Mouse (Mus musculus): ENCODE results near the gene Arhgef19. TPM values are rescaled to one million over a fixed set of nuclear protein-coding genes. Genes with fewer than 3 reads are reported as not detected.
A peak's percentile ranks its signal among the peaks of the same experiment; 100 is the strongest.

Arhgef19 gene
- polyA plus RNA-seq, 1 experiment = 2.6 TPM

GRCm38 (mm10) chr4:141248614-141248978 is 9.3 kb downstream of the Arhgef19 start:
- no peak for DNase-seq (ENCODE audit: low read depth)
- TF ChIP-seq POLR2A (IDR thresholded peaks at IDR 0.05; ENCODE audit: borderline replicate concordance, extremely low read depth, insufficient read depth, insufficient read length, poor library complexity, severe bottlenecking) (no peak), CTCF (IDR thresholded peaks at IDR 0.05; ENCODE audit: borderline replicate concordance, extremely low read depth, insufficient read depth, insufficient read length) (no peak)

DNA sequence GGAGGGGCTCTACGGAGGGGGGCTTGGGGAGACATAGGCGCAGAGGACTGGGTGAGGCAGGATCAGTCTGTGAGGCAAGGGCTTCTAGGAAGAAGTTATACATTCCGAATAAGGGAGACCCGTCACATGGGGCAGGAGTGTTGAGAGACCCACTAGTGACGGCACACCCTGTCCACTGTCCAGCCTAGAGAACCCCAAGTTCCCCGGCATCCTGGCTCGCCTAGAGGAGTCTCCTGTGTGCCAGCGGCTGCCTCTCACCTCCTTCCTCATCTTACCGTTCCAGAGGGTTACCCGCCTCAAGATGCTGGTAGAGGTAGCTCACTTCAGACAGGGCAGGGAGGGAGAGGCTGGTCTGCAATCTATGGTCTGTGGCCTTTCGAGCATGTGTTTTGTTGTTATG is 10.1 kb downstream of the Arhgef19 start:
- TF ChIP-seq CTCF (IDR thresholded peaks at IDR 0.05; ENCODE audit: borderline replicate concordance, extremely low read depth, insufficient read depth, insufficient read length) = no peak
- TF ChIP-seq POLR2A (IDR thresholded peaks at IDR 0.05; ENCODE audit: borderline replicate concordance, extremely low read depth, insufficient read depth, insufficient read length, poor library complexity, severe bottlenecking) = no peak
- no peak for DNase-seq (ENCODE audit: low read depth)

GRCm38 (mm10) chr4:141251071-141251470 is 11.8 kb downstream of the Arhgef19 start:
- DNase-seq (ENCODE audit: low read depth) = no peak
- no peak for TF ChIP-seq POLR2A (IDR thresholded peaks at IDR 0.05; ENCODE audit: borderline replicate concordance, extremely low read depth, insufficient read depth, insufficient read length, poor library complexity, severe bottlenecking)
- TF ChIP-seq CTCF (IDR thresholded peaks at IDR 0.05; ENCODE audit: borderline replicate concordance, extremely low read depth, insufficient read depth, insufficient read length) = no peak

- TF ChIP-seq POLR2A (IDR thresholded peaks at IDR 0.05; ENCODE audit: borderline replicate concordance, extremely low read depth, insufficient read depth, insufficient read length, poor library complexity, severe bottlenecking) = no peak
- TF ChIP-seq CTCF (IDR thresholded peaks at IDR 0.05; ENCODE audit: borderline replicate concordance, extremely low read depth, insufficient read depth, insufficient read length) = no peak
- DNase-seq (ENCODE audit: low read depth) = no peak
These were observed 13.3 kb downstream of the Arhgef19 start for GRCm38 (mm10) chr4:141252641-141253040.

DNA sequence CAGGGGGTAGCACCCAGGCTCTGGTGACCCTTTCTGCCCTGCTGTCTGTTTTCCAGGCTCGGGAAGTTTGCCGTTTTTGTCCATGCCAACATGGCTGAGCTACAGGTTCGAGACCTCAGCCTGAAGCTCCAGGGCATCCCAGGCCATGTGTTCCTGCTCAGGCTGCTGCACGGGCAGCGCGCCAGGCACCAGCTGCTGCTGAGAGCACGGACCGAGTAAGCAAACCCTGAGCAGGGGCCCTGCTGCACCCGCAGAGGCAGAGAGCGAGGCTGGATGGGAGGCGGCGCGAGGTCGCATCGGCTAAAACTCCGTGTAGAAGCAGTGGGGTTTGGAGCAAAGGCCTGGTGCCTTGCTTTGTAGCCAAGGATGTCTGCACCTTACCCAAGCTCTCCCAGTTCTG is 14.9 kb downstream of the Arhgef19 start:
- peak; percentile 69 for DNase-seq (ENCODE audit: low read depth)
- TF ChIP-seq CTCF (IDR thresholded peaks at IDR 0.05; ENCODE audit: borderline replicate concordance, extremely low read depth, insufficient read depth, insufficient read length) = no peak
- TF ChIP-seq POLR2A (IDR thresholded peaks at IDR 0.05; ENCODE audit: borderline replicate concordance, extremely low read depth, insufficient read depth, insufficient read length, poor library complexity, severe bottlenecking) = no peak

DNA sequence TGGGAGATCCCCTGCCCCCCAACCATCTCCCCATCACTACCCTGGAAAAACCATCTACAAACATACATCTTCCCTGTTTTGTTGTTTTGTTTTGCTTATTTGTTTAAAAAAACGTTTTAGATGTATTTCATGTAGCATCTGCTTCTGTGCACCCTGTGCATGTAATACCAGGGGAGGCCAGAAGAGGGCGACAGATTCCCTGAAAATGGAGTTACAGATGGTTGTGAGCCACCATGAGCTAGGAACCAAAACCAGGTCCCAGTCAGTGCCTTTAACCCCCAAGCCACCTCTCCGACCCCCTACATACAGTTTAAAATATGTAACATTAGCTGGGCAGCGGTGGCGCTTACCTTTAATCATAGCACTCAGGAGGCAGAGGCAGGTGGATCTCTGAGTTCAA is 18.1 kb downstream of the Arhgef19 start:
- no peak for TF ChIP-seq POLR2A (IDR thresholded peaks at IDR 0.05; ENCODE audit: borderline replicate concordance, extremely low read depth, insufficient read depth, insufficient read length, poor library complexity, severe bottlenecking)
- peak; percentile 61; the same call in 1 of the 2 replicates for TF ChIP-seq CTCF (IDR thresholded peaks at IDR 0.05; ENCODE audit: borderline replicate concordance, extremely low read depth, insufficient read depth, insufficient read length)
- DNase-seq (ENCODE audit: low read depth) = no peak

DNA sequence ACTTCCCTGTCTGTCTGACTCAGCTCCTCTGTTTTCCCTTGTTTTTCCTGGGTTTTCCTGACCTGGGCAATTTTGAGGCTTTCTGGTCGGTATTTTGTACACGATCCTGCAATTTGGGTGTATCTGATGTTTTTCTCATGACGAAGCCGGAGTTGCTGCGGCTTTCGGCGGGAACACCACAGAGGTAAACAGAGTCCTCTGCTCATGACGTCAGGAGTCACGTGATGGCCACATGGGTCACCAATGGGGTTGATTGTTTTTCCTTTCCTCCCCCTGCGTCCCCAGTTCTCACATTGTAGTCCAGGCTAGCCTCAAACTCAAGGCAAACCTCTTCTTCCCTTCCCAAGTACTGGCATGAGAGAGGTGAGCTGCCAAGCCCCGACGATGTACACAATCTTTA is 20.1 kb downstream of the Arhgef19 start:
- no peak for DNase-seq (ENCODE audit: low read depth)
- no peak for TF ChIP-seq CTCF (IDR thresholded peaks at IDR 0.05; ENCODE audit: borderline replicate concordance, extremely low read depth, insufficient read depth, insufficient read length)
- TF ChIP-seq POLR2A (IDR thresholded peaks at IDR 0.05; ENCODE audit: borderline replicate concordance, extremely low read depth, insufficient read depth, insufficient read length, poor library complexity, severe bottlenecking) = no peak

DNA sequence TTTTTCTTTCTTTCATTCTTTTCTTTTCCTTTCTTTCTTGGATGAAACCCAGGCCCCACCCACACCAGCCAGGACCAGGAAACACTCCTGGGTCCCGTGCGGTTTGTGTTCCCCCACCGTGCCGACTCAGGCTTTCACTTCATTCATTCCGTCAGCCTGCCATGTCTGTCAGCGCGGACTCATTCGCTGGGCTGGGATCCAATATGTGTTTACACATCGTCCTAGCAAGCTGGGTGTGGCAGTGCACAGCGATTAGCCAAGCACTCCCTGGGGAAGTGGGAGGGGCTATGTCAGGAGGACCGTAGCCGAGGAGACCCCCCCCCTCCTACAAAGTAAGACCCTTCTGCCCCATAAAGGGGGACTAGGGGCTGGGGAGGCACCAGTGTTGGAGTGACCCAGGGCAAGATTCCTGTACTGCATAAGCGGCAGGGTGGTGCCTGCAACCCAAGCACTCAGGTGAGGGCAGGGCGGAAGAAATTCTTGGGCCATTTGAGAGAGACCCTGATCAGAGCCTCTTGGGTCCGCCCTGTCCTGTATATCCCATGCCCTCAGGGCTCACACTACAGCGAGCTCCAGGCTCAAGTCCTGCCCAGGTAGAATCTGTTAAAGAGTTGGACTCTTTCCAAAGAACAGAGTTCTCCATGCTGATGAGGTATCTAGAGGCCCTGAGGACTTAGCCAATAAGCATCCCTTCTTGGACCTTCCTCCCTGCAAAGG is 20.9 kb downstream of the Arhgef19 start:
- peak; percentile 81 for DNase-seq (ENCODE audit: low read depth)
- TF ChIP-seq POLR2A (IDR thresholded peaks at IDR 0.05; ENCODE audit: borderline replicate concordance, extremely low read depth, insufficient read depth, insufficient read length, poor library complexity, severe bottlenecking) = no peak
- TF ChIP-seq CTCF (IDR thresholded peaks at IDR 0.05; ENCODE audit: borderline replicate concordance, extremely low read depth, insufficient read depth, insufficient read length) = no peak

DNA sequence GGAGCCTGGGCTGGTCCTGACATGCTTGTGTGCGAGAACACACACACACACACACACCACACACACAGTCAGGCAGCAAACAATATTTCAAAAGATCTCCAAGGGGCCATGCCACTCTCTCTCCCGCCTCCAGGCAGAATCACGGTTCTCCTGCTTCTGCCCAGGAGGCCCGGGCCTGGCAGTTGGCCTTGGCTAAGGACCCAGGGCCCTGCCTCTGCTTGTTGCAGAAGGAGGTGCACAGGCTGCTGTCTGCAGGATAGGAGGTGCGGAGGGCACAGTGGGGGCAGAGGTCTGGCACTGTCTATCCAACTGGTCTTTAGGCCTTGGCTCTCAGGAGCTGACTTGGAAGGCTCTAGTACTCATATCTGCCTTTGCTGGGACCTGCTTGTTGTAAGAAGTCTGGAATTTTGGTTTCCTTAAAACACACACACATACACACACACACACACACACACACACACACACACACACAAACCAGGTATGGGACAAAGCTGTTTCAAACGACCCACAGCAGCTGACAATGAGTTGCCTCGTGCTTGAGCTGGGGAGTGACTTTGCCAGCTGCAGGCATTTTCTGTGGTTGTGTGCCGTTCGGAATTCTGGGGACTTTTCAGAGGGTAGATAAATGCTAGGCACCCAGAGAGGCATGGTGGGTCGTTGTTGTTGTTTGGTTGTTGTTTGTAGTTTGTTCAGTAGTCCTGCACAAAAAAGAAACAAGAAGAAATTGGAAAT is 23.8 kb downstream of the Arhgef19 start:
- no peak for TF ChIP-seq CTCF (IDR thresholded peaks at IDR 0.05; ENCODE audit: borderline replicate concordance, extremely low read depth, insufficient read depth, insufficient read length)
- TF ChIP-seq POLR2A (IDR thresholded peaks at IDR 0.05; ENCODE audit: borderline replicate concordance, extremely low read depth, insufficient read depth, insufficient read length, poor library complexity, severe bottlenecking) = no peak
- DNase-seq (ENCODE audit: low read depth) = no peak

DNA sequence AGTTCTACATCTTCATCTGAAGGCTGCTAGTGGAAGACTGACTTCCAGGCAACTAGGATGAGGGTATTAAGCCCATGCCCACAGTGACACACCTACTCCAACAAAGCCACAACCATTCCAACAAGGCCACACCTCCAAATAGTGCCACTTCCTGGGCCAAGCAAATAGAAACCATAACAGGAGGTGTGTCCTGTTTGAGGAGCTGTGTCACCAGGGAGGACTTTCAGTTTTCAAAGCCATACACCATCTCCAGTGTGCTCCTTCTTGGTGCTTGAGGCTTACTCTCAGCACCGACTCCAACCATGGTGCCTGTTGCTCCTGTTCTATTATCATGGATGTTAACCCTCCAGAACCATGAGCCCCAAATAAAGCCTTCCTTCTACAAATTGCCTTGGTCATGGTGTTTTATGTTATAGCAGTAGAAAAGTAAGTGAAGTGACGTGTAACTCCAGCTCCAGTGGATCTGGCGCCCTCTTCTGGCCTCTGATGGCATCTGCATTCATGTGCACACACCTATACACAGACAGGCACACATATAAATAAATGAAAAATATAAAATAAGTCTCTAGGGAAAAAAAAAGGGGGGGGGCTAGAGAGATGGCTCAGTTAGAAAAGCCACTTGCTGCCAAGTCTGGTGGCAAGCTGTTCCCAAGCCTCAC is 26.8 kb downstream of the Arhgef19 start:
- peak; percentile 59 for DNase-seq (ENCODE audit: low read depth)
- peak; percentile 39; the same call in 1 of the 2 replicates for TF ChIP-seq CTCF (IDR thresholded peaks at IDR 0.05; ENCODE audit: borderline replicate concordance, extremely low read depth, insufficient read depth, insufficient read length)
- TF ChIP-seq POLR2A (IDR thresholded peaks at IDR 0.05; ENCODE audit: borderline replicate concordance, extremely low read depth, insufficient read depth, insufficient read length, poor library complexity, severe bottlenecking) = no peak

- TF ChIP-seq POLR2A (IDR thresholded peaks at IDR 0.05; ENCODE audit: borderline replicate concordance, extremely low read depth, insufficient read depth, insufficient read length, poor library complexity, severe bottlenecking) (no peak), CTCF (IDR thresholded peaks at IDR 0.05; ENCODE audit: borderline replicate concordance, extremely low read depth, insufficient read depth, insufficient read length) (no peak)
- no peak for DNase-seq (ENCODE audit: low read depth)
These were observed 28.0 kb downstream of the Arhgef19 start for GRCm38 (mm10) chr4:141267250-141267649.

Measured in brain, embryonic 14.5 days (tissue).